Mouse (Mus musculus): ENCODE results near the gene Defb46. TPM values are rescaled to one million over a fixed set of nuclear protein-coding genes. Genes with fewer than 3 reads are reported as not detected.

Gene Defb46
- not detected in 2 replicates for polyA plus RNA-seq (2016; fragmentation: Nextera tagmentation; extraction: Ambion mirVana)

- Histone ChIP-seq H3K9me3 (0 out of 2 replicates have a peak, but pooled peaks cover 7% of the 10 kb centered on the region), H3K27me3 (replicated peaks) (no peaks in the 10 kb centered on the region), H3K9ac (no peak within 1 kb of the TSS), H3K4me2 (replicated peaks) (no peak within 1 kb of the TSS), H3K27ac (no peak within 1 kb of the TSS), H3K4me3 (no peak within 1 kb of the TSS), H3K4me1 (no peaks in the 10 kb centered on the region), H3K36me3 (no peaks in the 10 kb centered on the region)
- no peak for ATAC-seq (ENCODE audit: low FRiP score, low read depth)
- 89% methylated on average over 2 of the region's 2 CpGs for WGBS
Observed at GRCm38 (mm10) chr8:19239616-19240015, at the start of gene Defb46. Defb46 (plus strand) TSS chr8:19239916.

- H3K27me3 ChIP-seq (replicated peaks), result no peaks in the 10 kb centered on the region
- H3K4me2 ChIP-seq (replicated peaks), result no peak within 1 kb of the TSS
- ATAC-seq (ENCODE audit: low FRiP score, low read depth), result no peak
- H3K9me3 ChIP-seq, result no peaks in the 10 kb centered on the region
- no peaks in the 10 kb centered on the region for H3K36me3 ChIP-seq
- H3K4me1 ChIP-seq, result no peaks in the 10 kb centered on the region
- H3K4me3 ChIP-seq, result no peak within 1 kb of the TSS
- 61% methylated on average over 1 of the region's 1 CpGs for WGBS
- no peak within 1 kb of the TSS for H3K9ac ChIP-seq
- no peak within 1 kb of the TSS for H3K27ac ChIP-seq
Observed at GRCm38 (mm10) chr8:19225161-19225560, 14.6 kb upstream of the Defb46 start, which contains the start of gene Defb6. Defb6 (plus strand) TSS chr8:19225478.

GRCm38 (mm10) chr8:19238101-19238500, 1.6 kb upstream of the Defb46 start:
- WGBS, result 65% methylated on average over 1 of the region's 1 CpGs
- no peak overlapping the region for H3K27ac ChIP-seq
- H3K9me3 ChIP-seq, result no peaks in the 10 kb centered on the region

GRCm38 (mm10) chr8:19247280-19247679, 7.6 kb downstream of the Defb46 start, which contains the start of gene Defb5:
Defb5 (plus strand) TSS chr8:19247580.
- 0 out of 2 replicates have a peak, but pooled peaks cover 11% of the 10 kb centered on the region for H3K9me3 ChIP-seq
- WGBS, result 91% methylated on average over 5 of the region's 5 CpGs
- H3K4me2 ChIP-seq (replicated peaks), result no peak within 1 kb of the TSS
- no peak within 1 kb of the TSS for H3K9ac ChIP-seq
- no peaks in the 10 kb centered on the region for H3K27me3 ChIP-seq (replicated peaks)
- no peaks in the 10 kb centered on the region for H3K4me1 ChIP-seq
- no peak within 1 kb of the TSS for H3K27ac ChIP-seq
- H3K4me3 ChIP-seq, result no peak within 1 kb of the TSS
- no peak for ATAC-seq (ENCODE audit: low FRiP score, low read depth)
- no peaks in the 10 kb centered on the region for H3K36me3 ChIP-seq

More at GRCm38 (mm10) chr8:19238101-19238500, 1.6 kb upstream of the Defb46 start:
- Histone ChIP-seq H3K9ac (no peak overlapping the region), H3K4me2 (replicated peaks) (no peak overlapping the region), H3K36me3 (no peaks in the 10 kb centered on the region), H3K27me3 (replicated peaks) (no peaks in the 10 kb centered on the region), H3K4me1 (no peaks in the 10 kb centered on the region), H3K4me3 (no peak overlapping the region)
- no peak for ATAC-seq (ENCODE audit: low FRiP score, low read depth)

GRCm38 (mm10) chr8:19258136-19258535, 18.4 kb downstream of the Defb46 start:
- Histone ChIP-seq H3K4me2 (replicated peaks) (no peak overlapping the region), H3K27ac (no peak overlapping the region), H3K9ac (no peak overlapping the region), H3K36me3 (no peaks in the 10 kb centered on the region), H3K4me1 (no peaks in the 10 kb centered on the region), H3K9me3 (peaks cover 3% of the 10 kb centered on the region; the same call in 1 of the 2 replicates), H3K27me3 (replicated peaks) (no peaks in the 10 kb centered on the region), H3K4me3 (no peak overlapping the region)
- no peak for ATAC-seq (ENCODE audit: low FRiP score, low read depth)

- WGBS, result 47% methylated on average over 3 of the region's 3 CpGs
- Histone ChIP-seq H3K27me3 (replicated peaks) (no peaks in the 10 kb centered on the region), H3K27ac (no peak overlapping the region), H3K4me3 (no peak overlapping the region), H3K36me3 (no peaks in the 10 kb centered on the region), H3K4me1 (no peaks in the 10 kb centered on the region), H3K9ac (no peak overlapping the region), H3K4me2 (replicated peaks) (no peak overlapping the region), H3K9me3 (peaks cover 3% of the 10 kb centered on the region; the same call in 1 of the 2 replicates)
- no peak for ATAC-seq (ENCODE audit: low FRiP score, low read depth)
Observed at GRCm38 (mm10) chr8:19259667-19260066, 20.0 kb downstream of the Defb46 start.

Other genes with a start within 250 kb of the Defb46 start
- gene Defb37, start 248.9 kb upstream of the Defb46 start, polyA plus RNA-seq (2016; fragmentation: Nextera tagmentation; extraction: Ambion mirVana), result not detected in 2 replicates
- gene Defb38, start 213.3 kb upstream of the Defb46 start, polyA plus RNA-seq (2016; fragmentation: Nextera tagmentation; extraction: Ambion mirVana), result not detected in 2 replicates
- gene Defb39, start 175.1 kb upstream of the Defb46 start, polyA plus RNA-seq (2016; fragmentation: Nextera tagmentation; extraction: Ambion mirVana), result not detected in 2 replicates
- gene Defb12, start 125.1 kb upstream of the Defb46 start, polyA plus RNA-seq (2016; fragmentation: Nextera tagmentation; extraction: Ambion mirVana), result not detected in 2 replicates
- gene Defb34, start 116.2 kb upstream of the Defb46 start, polyA plus RNA-seq (2016; fragmentation: Nextera tagmentation; extraction: Ambion mirVana), result not detected in 2 replicates
- gene Gm45826, start 99.1 kb upstream of the Defb46 start, polyA plus RNA-seq (2016; fragmentation: Nextera tagmentation; extraction: Ambion mirVana), result not detected in 2 replicates
- gene Defb14, start 45.6 kb upstream of the Defb46 start, polyA plus RNA-seq (2016; fragmentation: Nextera tagmentation; extraction: Ambion mirVana), result not detected in 2 replicates
- not detected in 2 replicates for gene Defb4, start 41.2 kb upstream of the Defb46 start, polyA plus RNA-seq (2016; fragmentation: Nextera tagmentation; extraction: Ambion mirVana)
- not detected in 2 replicates for gene Defb6, start 14.4 kb upstream of the Defb46 start, polyA plus RNA-seq (2016; fragmentation: Nextera tagmentation; extraction: Ambion mirVana)
- gene Defb5, start 7.7 kb downstream of the Defb46 start, polyA plus RNA-seq (2016; fragmentation: Nextera tagmentation; extraction: Ambion mirVana), result not detected in 2 replicates
- gene Defb3, start 53.4 kb downstream of the Defb46 start, polyA plus RNA-seq (2016; fragmentation: Nextera tagmentation; extraction: Ambion mirVana), result not detected in 2 replicates
- gene Defb8, start 207.7 kb downstream of the Defb46 start, polyA plus RNA-seq (2016; fragmentation: Nextera tagmentation; extraction: Ambion mirVana), result not detected in 2 replicates